Mouse (Mus musculus): ENCODE measurements at regions not wholly inside any gene's neighbourhood (a gene's known extent, or its start where the extent isn't known, plus 50 kb on each side); places are given as distances from the start of the nearest gene placed in this dataset.

- H3K4me2 ChIP-seq (replicated peaks; ENCODE audit: low read depth, low read length, severe bottlenecking), result peak overlapping the region; percentile 1; the same call in 1 of the 2 replicates
- H3K27me3 ChIP-seq (ENCODE audit: control insufficient read depth, insufficient read depth, low read length), result no peaks in the 10 kb centered on the region
- H3K27ac ChIP-seq (replicated peaks; ENCODE audit: low read depth, low read length), result no peak overlapping the region
- 29% methylated on average over 13 of the region's 13 CpGs for WGBS
- H3K9me3 ChIP-seq (ENCODE audit: control insufficient read depth, low read length), result no peaks in the 10 kb centered on the region
- H3K9ac ChIP-seq (ENCODE audit: low read depth, low read length, severe bottlenecking), result no peak overlapping the region
- DNase-seq (ENCODE audit: low spot score) (peak; percentile 68), ATAC-seq (ENCODE audit: low FRiP score, low read depth) (peak; percentile 80)
- no peaks in the 10 kb centered on the region for H3K4me1 ChIP-seq (ENCODE audit: control insufficient read depth, insufficient read depth, low read length)
- H3K4me3 ChIP-seq (replicated peaks; ENCODE audit: low read length), result no peak overlapping the region
- TF ChIP-seq POLR2A (IDR thresholded peaks at IDR 0.05; ENCODE audit: borderline replicate concordance, extremely low read depth, insufficient read depth, insufficient read length), result no peak
- no peaks in the 10 kb centered on the region for H3K36me3 ChIP-seq (ENCODE audit: control insufficient read depth, insufficient read depth, low read length)
These were observed 53.5 kb upstream of the Akr1e1 start for GRCm38 (mm10) chr13:4662336-4663101.

Measured in limb, embryonic 14.5 days (tissue).